Mouse (Mus musculus) layer of hippocampus, adult 6 months (tissue): ENCODE measurements around the gene Prg3. TPM values are rescaled to one million over a fixed set of nuclear protein-coding genes. Genes with fewer than 3 reads are reported as not detected.

Source experiments
- long read RNA-seq, 2 experiments: library from polyadenylated mRNA; unstranded; transcript quantifications; one replicate each; pipeline ENCODE4 v2.0.0; 2019 to 2020
- polyA plus RNA-seq: library from polyadenylated mRNA; unstranded; fragments of <200 nt; fragmentation: Nextera tagmentation; gene quantifications from 2 replicates; pipeline ENCODE4 v1.2.3, GENCODE M21; 2021

Prg3 gene
- polyA plus RNA-seq: not detected in 2 replicates
- long read RNA-seq, experiment 1: 0 reads
- long read RNA-seq, experiment 2: 0 reads

DNA sequence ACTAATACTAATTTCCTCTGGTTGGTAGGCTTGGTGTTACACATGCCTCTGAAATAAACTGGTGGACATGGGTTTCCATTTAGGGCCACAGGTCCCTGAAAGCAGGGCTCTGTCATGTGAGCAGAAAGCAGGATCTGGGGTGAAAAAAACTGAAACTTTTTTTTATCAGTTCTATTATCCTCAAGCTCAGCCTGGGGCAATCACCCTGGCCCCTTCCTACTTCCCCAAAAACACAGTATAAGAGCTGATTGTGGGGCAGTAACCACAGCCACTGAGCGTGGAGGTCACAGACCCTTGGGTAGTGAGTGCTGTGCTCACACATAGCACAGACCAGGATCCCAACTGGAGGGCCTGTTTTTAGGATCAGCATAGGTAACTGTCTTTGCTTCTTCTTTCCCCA, at the start of gene Prg3:
Gene Prg3 (plus strand): TSS at position 286 of the 400 bp plus-strand sequence.

GRCm38 (mm10) chr2:84980188-84980587, 7.8 kb upstream of the Prg3 start, which contains the start of gene Prg2:
Gene Prg2 (plus strand): TSS chr2:84980461.

DNA sequence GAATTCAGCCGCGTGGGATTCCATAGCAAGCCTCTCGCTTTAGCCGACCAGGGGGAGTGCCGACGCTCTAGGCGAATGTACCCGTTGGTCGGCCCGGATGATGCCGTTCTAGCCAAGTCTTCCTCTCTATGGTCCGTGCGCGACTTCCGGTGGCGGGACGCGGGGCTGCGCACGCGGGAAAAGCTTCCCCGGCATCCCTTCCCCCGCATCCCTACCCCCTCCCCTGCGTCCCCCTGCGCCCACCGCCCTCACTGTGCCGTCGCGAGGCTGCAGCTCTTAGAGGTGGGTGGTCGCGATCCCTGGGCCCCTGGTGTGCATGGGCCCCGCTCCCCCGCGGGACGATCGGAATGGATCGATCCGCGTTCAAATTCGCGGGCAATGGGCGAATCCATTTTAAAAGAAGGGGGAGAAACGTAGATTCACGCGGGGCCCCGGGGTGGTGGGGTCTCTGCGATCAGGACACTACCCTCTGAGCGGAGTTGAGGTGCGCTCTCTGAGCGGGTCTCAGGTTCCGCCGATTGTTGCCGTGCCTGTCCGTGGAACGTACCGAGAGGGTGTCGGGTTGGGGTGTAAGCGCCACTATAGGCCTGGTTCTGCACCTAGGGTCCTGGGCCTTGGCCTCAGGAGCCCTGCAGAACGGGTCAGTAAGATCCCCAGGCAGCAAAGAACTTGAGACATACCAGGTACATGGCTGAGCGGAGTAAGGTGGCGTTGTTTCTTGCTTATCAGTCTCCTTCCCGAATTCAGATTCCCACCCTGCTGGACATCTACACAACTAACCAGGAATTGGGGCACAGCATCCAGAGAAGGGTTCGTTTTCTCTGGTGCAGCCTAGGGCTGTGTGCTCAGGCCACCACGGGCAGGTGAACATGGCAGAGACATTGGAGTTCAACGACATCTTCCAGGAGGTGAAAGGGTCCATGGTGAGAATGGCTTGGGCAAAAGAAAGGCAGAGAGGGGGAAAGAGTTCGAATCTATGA, 49.3 kb downstream of the Prg3 start, which contains the start of the genes Ssrp1 and P2rx3:
Gene Ssrp1 (plus strand): TSS at position 188 of the 980 bp plus-strand sequence.
Gene P2rx3 (minus strand): TSS at position 416 of the 980 bp plus-strand sequence.

Other genes starting within 250 kb of the Prg3 start
- 0.83 and 1.1 TPM in 2 replicates for gene Gm19426, start 244.6 kb upstream of the Prg3 start, polyA plus RNA-seq
- 10.7 and 12.8 TPM in 2 replicates for gene Serping1, start 212.8 kb upstream of the Prg3 start, polyA plus RNA-seq
- 6.6 and 8.4 TPM in 2 replicates for gene Ube2l6, start 189.4 kb upstream of the Prg3 start, polyA plus RNA-seq
- not detected in 2 replicates for gene Smtnl1, start 165.6 kb upstream of the Prg3 start, polyA plus RNA-seq
- 186 and 203 TPM in 2 replicates for gene Timm10, start 161.2 kb upstream of the Prg3 start, polyA plus RNA-seq
- gene Slc43a1, start 149.4 kb upstream of the Prg3 start, polyA plus RNA-seq: 0.05 and 0.08 TPM in 2 replicates
- gene Rtn4rl2, start 101.5 kb upstream of the Prg3 start, polyA plus RNA-seq: 20.0 and 25.4 TPM in 2 replicates
- gene Slc43a3, start 51.6 kb upstream of the Prg3 start, polyA plus RNA-seq: 0.73 and 0.92 TPM in 2 replicates
- not detected in 2 replicates for gene Prg2, start 7.8 kb upstream of the Prg3 start, polyA plus RNA-seq
- 32.3 and 33.8 TPM in 2 replicates for gene Ssrp1, start 49.0 kb downstream of the Prg3 start, polyA plus RNA-seq
- 0.38 and 0.70 TPM in 2 replicates for gene P2rx3, start 49.2 kb downstream of the Prg3 start, polyA plus RNA-seq
- gene Tnks1bp1, start 59.8 kb downstream of the Prg3 start, polyA plus RNA-seq: 9.8 and 13.6 TPM in 2 replicates
- gene Aplnr, start 148.0 kb downstream of the Prg3 start, polyA plus RNA-seq: 0.08 TPM in 2 replicates
- gene Lrrc55, start 209.0 kb downstream of the Prg3 start, polyA plus RNA-seq: 3.9 and 4.0 TPM in 2 replicates